Mouse (Mus musculus) heart, embryonic 14.5 days (tissue): ENCODE measurements around the gene Bhlhe40. TPM values are rescaled to one million over a fixed set of nuclear protein-coding genes. Genes with fewer than 3 reads are reported as not detected.

Source experiments
- ATAC-seq: fragments of 200-750 bp; cut with Nextera tagmentation; 2 replicates; pipeline ENCODE4 v1.8.0; 2017; ENCODE audit warnings: low read depth, moderate TSS enrichment; ENCODE audit not compliant: insufficient number of reproducible peaks, insufficient read depth, low FRiP score
- H3K27ac ChIP-seq, 2 experiments: fragments of 200-500 bp in 1 of 2; fragments of 300-500 bp in 1 of 2; sonication (generic) in 1 of 2; replicated peaks in 1 of 2; 2 replicates each; pipeline ENCODE4 v1.5.1; 2012 to 2014; ENCODE audit warnings: low read depth in 2 of 2, low read length in 2 of 2, control low read depth in 1 of 2, mild to moderate bottlenecking in 1 of 2, mixed read lengths in 1 of 2; ENCODE audit not compliant: control insufficient read depth in 1 of 2, insufficient read depth in 1 of 2
- H3K27me3 ChIP-seq: fragments of 300-500 bp; sonication (generic); 2 replicates; pipeline ENCODE4 v1.6.1; 2014; ENCODE audit warnings: mild to moderate bottlenecking, low read length, control low read depth; ENCODE audit not compliant: control insufficient read depth, insufficient read depth
- H3K36me3 ChIP-seq: fragments of 300-500 bp; sonication (generic); 2 replicates; pipeline ENCODE4 v1.6.1; 2014; ENCODE audit warnings: mild to moderate bottlenecking, control low read depth, low read length, mixed read lengths; ENCODE audit not compliant: control insufficient read depth, insufficient read depth
- H3K4me1 ChIP-seq, 2 experiments: fragments of 200-500 bp in 1 of 2; fragments of 300-500 bp in 1 of 2; sonication (generic) in 1 of 2; 2 replicates each; pipeline ENCODE4 v1.6.1; 2012 to 2014; ENCODE audit warnings: low read length in 2 of 2, control low read depth in 1 of 2, mixed read lengths in 1 of 2; ENCODE audit not compliant: control insufficient read depth in 2 of 2, insufficient read depth in 2 of 2
- H3K4me2 ChIP-seq: fragments of 300-500 bp; sonication (generic); 2 replicates; pipeline ENCODE4 v1.6.1; 2014; ENCODE audit warnings: mild to moderate bottlenecking, low read length
- H3K4me3 ChIP-seq, 2 experiments: fragments of 200-500 bp in 1 of 2; fragments of 300-500 bp in 1 of 2; sonication (generic) in 1 of 2; 2 replicates each; pipeline ENCODE4 v1.5.1; 2012 to 2014; ENCODE audit warnings: low read length in 2 of 2, mild to moderate bottlenecking in 2 of 2, control low read depth in 1 of 2, low read depth in 1 of 2, moderate library complexity in 1 of 2; ENCODE audit not compliant: control insufficient read depth in 1 of 2, insufficient read depth in 1 of 2
- H3K9ac ChIP-seq: fragments of 300-500 bp; sonication (generic); 2 replicates; pipeline ENCODE4 v1.6.1; 2014; ENCODE audit warnings: mild to moderate bottlenecking, low read length
- H3K9me3 ChIP-seq: fragments of 300-500 bp; sonication (generic); 2 replicates; pipeline ENCODE4 v1.6.1; 2016; ENCODE audit warnings: low read length, control low read depth; ENCODE audit not compliant: control insufficient read depth
- WGBS: fragments of 180-500 bp; shearing (Covaris S2); extraction: QIAGEN DNeasy Blood & Tissue Kit; methylation state at CpG from one replicate; pipeline ENCODE4 v1.1.7; 2014; 5-methylcytosine and 5-hydroxymethylcytosine counted together
- polyA plus RNA-seq: library from polyadenylated mRNA; unstranded; fragments of >200 nt; fragmentation: Nextera tagmentation; extraction: Ambion mirVana; gene quantifications from 2 replicates; pipeline ENCODE4 v1.2.1, GENCODE M21; 2014

The Bhlhe40 gene
- polyA plus RNA-seq, 1 experiment from 2014 or later = 20.9 TPM

GRCm38 (mm10) chr6:108642020-108642419 lies 18.4 kb upstream of the Bhlhe40 start:
- no peak overlapping the region for H3K9ac ChIP-seq
- WGBS = 50% methylated on average over 7 of the region's 7 CpGs
- H3K36me3 ChIP-seq = no peaks in the 10 kb centered on the region
- H3K27me3 ChIP-seq = no peaks in the 10 kb centered on the region
- no peak overlapping the region for H3K4me3 ChIP-seq
- no peaks in the 10 kb centered on the region; a peak in 1 of 4 replicates for H3K4me1 ChIP-seq
- H3K9me3 ChIP-seq = no peaks in the 10 kb centered on the region
- no peak for ATAC-seq
- H3K27ac ChIP-seq = no peak overlapping the region
- no peak overlapping the region for H3K4me2 ChIP-seq

DNA sequence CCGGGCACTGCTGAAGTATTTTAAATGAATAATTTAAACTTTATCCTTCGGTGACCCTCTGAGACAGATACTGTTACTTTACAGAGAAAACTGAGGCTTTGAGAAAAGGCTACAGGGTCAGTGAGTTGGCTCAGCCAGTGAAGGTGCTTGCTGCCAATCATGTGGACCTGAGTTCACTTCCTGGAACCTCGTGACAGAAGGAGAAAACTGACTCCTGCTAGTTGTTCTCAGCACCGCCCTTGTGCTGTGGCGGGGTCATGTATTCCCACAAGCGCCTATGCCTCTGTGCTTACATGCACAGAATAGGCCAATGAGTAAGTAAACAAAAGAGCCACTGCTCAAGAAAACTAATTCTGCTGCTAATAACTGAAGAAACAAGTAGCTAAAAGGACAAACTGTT lies 17.4 kb upstream of the Bhlhe40 start:
- Histone ChIP-seq H3K4me2 (no peak overlapping the region), H3K9me3 (no peaks in the 10 kb centered on the region), H3K36me3 (no peaks in the 10 kb centered on the region), H3K27ac (no peak overlapping the region), H3K9ac (no peak overlapping the region), H3K27me3 (no peaks in the 10 kb centered on the region), H3K4me1 (no peaks in the 10 kb centered on the region; a peak in 1 of 4 replicates), H3K4me3 (no peak overlapping the region)
- ATAC-seq = no peak
- 71% methylated on average over 6 of the region's 6 CpGs for WGBS

DNA sequence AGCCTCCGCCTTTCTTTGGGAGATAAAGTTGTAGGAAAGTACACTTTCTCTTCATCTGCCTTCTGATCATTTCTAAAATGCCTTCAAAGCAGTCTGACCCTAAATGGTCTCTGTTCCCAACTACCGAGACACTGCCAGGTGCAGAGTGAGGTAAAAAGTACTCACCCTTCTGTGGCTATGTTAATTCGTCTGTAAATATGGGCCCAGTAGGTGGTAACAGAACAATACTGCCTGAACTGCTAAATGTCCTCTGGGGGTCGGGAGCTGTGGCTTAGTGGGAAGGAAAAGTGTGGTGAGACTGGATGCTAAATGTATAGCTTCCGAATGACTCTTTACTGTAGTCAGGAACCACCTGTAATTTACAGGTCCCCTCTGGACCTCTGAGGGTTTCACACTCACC lies 16.1 kb upstream of the Bhlhe40 start:
- Histone ChIP-seq H3K4me1 (no peaks in the 10 kb centered on the region), H3K27me3 (no peaks in the 10 kb centered on the region), H3K4me2 (no peak overlapping the region), H3K9ac (no peak overlapping the region), H3K9me3 (no peaks in the 10 kb centered on the region; the same call in 1 of the 2 replicates), H3K36me3 (no peaks in the 10 kb centered on the region), H3K4me3 (no peak overlapping the region), H3K27ac (no peak overlapping the region)
- no peak for ATAC-seq
- 67% methylated on average over 5 of the region's 5 CpGs for WGBS

GRCm38 (mm10) chr6:108647094-108647493 lies 13.3 kb upstream of the Bhlhe40 start:
- Histone ChIP-seq H3K4me1 (no peaks in the 10 kb centered on the region), H3K9ac (no peak overlapping the region), H3K4me2 (no peak overlapping the region), H3K27ac (no peak overlapping the region), H3K36me3 (no peaks in the 10 kb centered on the region), H3K9me3 (no peaks in the 10 kb centered on the region; the same call in 1 of the 2 replicates), H3K27me3 (no peaks in the 10 kb centered on the region), H3K4me3 (no peak overlapping the region)
- ATAC-seq = no peak
- WGBS = 57% methylated on average over 3 of the region's 3 CpGs

DNA sequence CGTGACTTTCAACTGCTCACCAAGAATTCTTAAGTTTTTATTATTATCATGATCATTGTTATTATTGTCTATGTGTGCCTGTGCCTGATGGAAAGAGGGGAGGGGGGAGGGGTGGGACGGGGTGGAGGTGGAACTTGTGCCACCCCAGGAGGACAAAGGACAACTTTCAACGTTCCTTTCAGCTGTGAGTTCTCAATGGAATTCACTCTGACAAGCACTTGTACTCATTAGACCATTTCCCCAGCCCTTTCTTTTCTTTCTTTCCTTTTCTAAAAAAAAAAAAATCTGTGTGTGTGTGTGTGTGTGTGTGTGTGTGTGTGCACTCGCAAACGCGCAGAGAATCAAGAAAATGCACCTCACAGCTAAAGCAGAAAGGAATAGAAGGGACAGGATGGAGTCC lies 12.4 kb upstream of the Bhlhe40 start:
- 70% methylated on average over 6 of the region's 6 CpGs for WGBS
- no peak overlapping the region for H3K4me2 ChIP-seq
- H3K9me3 ChIP-seq = no peaks in the 10 kb centered on the region; the same call in 1 of the 2 replicates
- ATAC-seq = no peak
- H3K36me3 ChIP-seq = no peaks in the 10 kb centered on the region
- no peaks in the 10 kb centered on the region for H3K4me1 ChIP-seq
- H3K4me3 ChIP-seq = no peak overlapping the region
- no peak overlapping the region for H3K27ac ChIP-seq
- no peaks in the 10 kb centered on the region for H3K27me3 ChIP-seq
- no peak overlapping the region for H3K9ac ChIP-seq

DNA sequence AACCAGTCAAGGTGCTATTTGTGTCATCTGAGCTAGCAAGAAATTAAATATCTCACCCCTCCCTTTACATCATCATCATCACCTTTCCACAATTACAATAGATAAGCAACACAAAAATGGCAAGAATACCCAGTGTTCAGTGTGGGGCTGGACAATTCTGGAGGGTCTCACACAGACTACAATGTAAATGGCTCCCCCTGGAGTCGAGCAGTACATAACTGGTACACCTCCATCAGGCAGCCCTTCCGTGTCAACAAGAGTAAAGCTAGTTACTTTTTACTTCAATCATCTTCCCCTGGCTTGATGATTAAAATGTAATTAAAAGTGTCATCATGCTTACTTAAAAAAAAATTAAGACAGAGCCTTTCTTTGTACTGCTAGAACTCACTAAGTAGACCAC lies 4.6 kb upstream of the Bhlhe40 start:
- WGBS = 46% methylated on average over 2 of the region's 2 CpGs
- Histone ChIP-seq H3K4me1 (peaks cover 9 to 11% of the 10 kb centered on the region in 2 experiments), H3K4me2 (no peak overlapping the region), H3K36me3 (no peaks in the 10 kb centered on the region), H3K4me3 (no peak overlapping the region), H3K27me3 (no peaks in the 10 kb centered on the region), H3K9me3 (no peaks in the 10 kb centered on the region), H3K9ac (no peak overlapping the region), H3K27ac (no peak overlapping the region)
- ATAC-seq = no peak

- ATAC-seq = no peak
- WGBS = 54% methylated on average over 3 of the region's 3 CpGs
- H3K36me3 ChIP-seq = 0 out of 2 replicates have a peak, but pooled peaks cover 7% of the 10 kb centered on the region
- H3K9ac ChIP-seq = peak overlapping the region; percentile 90
- peak overlapping the region; percentile 100 for H3K27ac ChIP-seq
- peaks cover 12 to 22% of the 10 kb centered on the region in 2 experiments for H3K4me1 ChIP-seq
- no peaks in the 10 kb centered on the region for H3K27me3 ChIP-seq
- H3K4me2 ChIP-seq = peak overlapping the region; percentile 82
- H3K4me3 ChIP-seq = peak overlapping the region; percentile 59 to 63; a peak in 3 of 4 replicates
- H3K9me3 ChIP-seq = no peaks in the 10 kb centered on the region
Observed at GRCm38 (mm10) chr6:108658051-108658415, 2.4 kb upstream of the Bhlhe40 start.
